Mouse (Mus musculus): Measurements from ENCODE around the gene Serpinb11. TPM values are rescaled to one million over a fixed set of nuclear protein-coding genes. Genes with fewer than 3 reads are reported as not detected.

Serpinb11 gene
- total RNA-seq, 2 experiments from 2014 or later = not detected

Other genes with a start within 250 kb of the Serpinb11 start
- gene Serpinb3b, start 82.8 kb upstream of the Serpinb11 start, total RNA-seq (2021) = not detected
- not detected for gene Serpinb3c, start 82.8 kb upstream of the Serpinb11 start, total RNA-seq (2021)
- not detected for gene Serpinb7, start 38.5 kb downstream of the Serpinb11 start, total RNA-seq (2021)
- under 1 TPM in 1 of 2 experiments, not detected in 1; 0.38 TPM for gene Serpinb2, start 150.2 kb downstream of the Serpinb11 start, total RNA-seq (2021)
- 1 to 10 TPM; 8.3 to 9.9 TPM for gene Serpinb8, start 228.8 kb downstream of the Serpinb11 start, total RNA-seq (2021)

Measured in left cerebral cortex, postnatal 14 days (tissue).